Mouse (Mus musculus) kidney, postnatal 0 days (tissue): ENCODE measurements around the gene Fggy. TPM values are rescaled to one million over a fixed set of nuclear protein-coding genes. Genes with fewer than 3 reads are reported as not detected.

Source experiments
- ATAC-seq: fragments of 200-750 bp; cut with Nextera tagmentation; replicated peaks from 2 replicates; pipeline ENCODE4 v1.8.0; 2017; ENCODE audit warnings: low read depth, moderate number of reproducible peaks, moderate TSS enrichment, moderate library complexity; ENCODE audit not compliant: low FRiP score
- DNase-seq: peaks from one replicate; pipeline ENCODE4 v3.0.0-alpha.2; 2016; ENCODE audit warnings: low spot score
- H3K27ac ChIP-seq: fragments of 300-500 bp; sonication (generic); 2 replicates; pipeline ENCODE4 v1.5.1; 2014; ENCODE audit warnings: mild to moderate bottlenecking
- H3K27me3 ChIP-seq: fragments of 300-500 bp; sonication (generic); 2 replicates; pipeline ENCODE4 v1.6.1; 2014; ENCODE audit warnings: low read length, mixed read lengths; ENCODE audit not compliant: insufficient read depth
- H3K36me3 ChIP-seq: fragments of 300-500 bp; sonication (generic); 2 replicates; pipeline ENCODE4 v1.6.1; 2014; ENCODE audit warnings: low read length, mixed read lengths; ENCODE audit not compliant: insufficient read depth
- H3K4me1 ChIP-seq: fragments of 300-500 bp; sonication (generic); replicated peaks from 2 replicates; pipeline ENCODE4 v1.6.1; 2014; ENCODE audit warnings: antibody characterized with exemption, low read length, mixed read lengths; ENCODE audit not compliant: insufficient read depth
- H3K4me2 ChIP-seq: fragments of 300-500 bp; sonication (generic); 2 replicates; pipeline ENCODE4 v1.6.1; 2014; ENCODE audit warnings: mild to moderate bottlenecking, low read length, moderate library complexity, mixed read lengths
- H3K4me3 ChIP-seq: fragments of 300-500 bp; sonication (generic); replicated peaks from 2 replicates; pipeline ENCODE4 v1.5.1; 2014; ENCODE audit warnings: low read depth, low read length
- H3K9ac ChIP-seq: fragments of 300-500 bp; sonication (generic); 2 replicates; pipeline ENCODE4 v1.6.1; 2014; ENCODE audit warnings: low read depth, low read length
- H3K9me3 ChIP-seq: fragments of 300-500 bp; sonication (generic); replicated peaks from 2 replicates; pipeline ENCODE4 v1.6.1; 2016; ENCODE audit warnings: low read length, inconsistent platforms, mixed read lengths
- CTCF ChIP-seq: IDR thresholded peaks from 2 replicates; pipeline ENCODE4 v1.5.1; 2016; ENCODE audit warnings: antibody characterized with exemption, low read depth, mild to moderate bottlenecking, moderate library complexity
- WGBS: fragments of 180-500 bp; shearing (Covaris S2); extraction: QIAGEN DNeasy Blood & Tissue Kit; methylation state at CpG from one replicate; pipeline ENCODE4 v1.1.7; 2014; 5-methylcytosine and 5-hydroxymethylcytosine counted together
- polyA plus RNA-seq: library from polyadenylated mRNA; unstranded; fragments of >200 nt; fragmentation: Nextera tagmentation; extraction: Ambion mirVana; gene quantifications from 2 replicates; pipeline ENCODE4 v1.2.1, GENCODE M21; 2015

The Fggy gene
- polyA plus RNA-seq, 1 experiment from 2014 or later = 35.3 TPM

DNA sequence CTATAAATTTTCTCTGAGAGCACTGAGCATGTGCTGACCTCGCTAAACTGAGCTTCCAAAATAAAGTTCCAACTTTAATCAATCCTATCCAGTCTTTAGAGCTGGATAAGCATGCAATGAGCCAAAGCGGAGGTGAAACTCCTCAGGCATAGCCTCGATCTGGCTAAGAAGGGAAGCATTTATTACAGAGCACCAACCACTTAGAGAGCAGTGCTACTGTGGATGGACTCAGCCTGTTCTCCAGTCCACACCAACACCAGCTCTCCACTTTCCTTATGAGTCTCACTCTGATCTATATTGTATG lies 306.1 kb downstream of the Fggy start:
- no peak overlapping the region for H3K4me3 ChIP-seq
- DNase-seq (peak; percentile 57), ATAC-seq (0 out of 2 replicates have a peak, but pooled peaks have one; percentile 48)
- H3K27me3 ChIP-seq = no peaks in the 10 kb centered on the region
- H3K27ac ChIP-seq = no peak overlapping the region
- WGBS = 22% methylated on average over 3 of the region's 3 CpGs
- 0 out of 2 replicates have a peak overlapping the region, but pooled peaks have one; percentile 8 for H3K4me2 ChIP-seq
- H3K9ac ChIP-seq = no peak overlapping the region
- H3K9me3 ChIP-seq = no peaks in the 10 kb centered on the region
- H3K4me1 ChIP-seq = no peaks in the 10 kb centered on the region; the same call in 1 of the 2 replicates
- no peaks in the 10 kb centered on the region for H3K36me3 ChIP-seq
- TF ChIP-seq CTCF = no peak

GRCm38 (mm10) chr4:95865251-95865650 lies 307.9 kb downstream of the Fggy start:
- Histone ChIP-seq H3K36me3 (no peaks in the 10 kb centered on the region), H3K4me1 (no peaks in the 10 kb centered on the region; the same call in 1 of the 2 replicates), H3K9me3 (no peaks in the 10 kb centered on the region), H3K4me2 (no peak overlapping the region), H3K27ac (no peak overlapping the region), H3K9ac (no peak overlapping the region), H3K27me3 (no peaks in the 10 kb centered on the region), H3K4me3 (no peak overlapping the region)
- ATAC-seq (no peak), DNase-seq (no peak)
- no peak for TF ChIP-seq CTCF
- 82% methylated on average over 5 of the region's 5 CpGs for WGBS

- DNase-seq (no peak), ATAC-seq (no peak)
- Histone ChIP-seq H3K4me1 (no peaks in the 10 kb centered on the region; the same call in 1 of the 2 replicates), H3K36me3 (no peaks in the 10 kb centered on the region), H3K27me3 (no peaks in the 10 kb centered on the region), H3K9ac (no peak overlapping the region), H3K27ac (no peak overlapping the region), H3K9me3 (no peaks in the 10 kb centered on the region), H3K4me3 (no peak overlapping the region), H3K4me2 (no peak overlapping the region)
- TF ChIP-seq CTCF = no peak
- WGBS = 77% methylated on average over 3 of the region's 3 CpGs
Measured at GRCm38 (mm10) chr4:95865882-95866281, 308.6 kb downstream of the Fggy start.

DNA sequence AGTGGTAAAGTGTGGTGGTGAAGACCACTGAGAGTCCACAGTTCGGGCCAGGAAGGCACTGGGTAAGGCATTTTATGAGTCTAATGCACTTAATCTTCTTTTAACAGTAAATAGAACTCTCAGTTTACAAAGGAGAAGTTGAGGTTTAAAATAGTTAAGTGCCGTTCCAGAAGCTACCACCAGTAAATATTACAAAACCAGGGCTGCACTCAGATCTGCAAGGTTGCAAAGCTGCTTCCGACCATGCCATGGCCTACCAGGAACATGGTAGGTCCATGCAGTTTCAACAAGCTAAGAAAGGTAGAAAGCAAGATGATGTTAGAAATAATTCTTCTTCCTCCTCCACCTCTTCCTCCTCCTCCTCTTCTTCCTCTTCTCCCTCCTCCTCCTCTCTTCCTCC lies 309.8 kb downstream of the Fggy start:
- WGBS = 85% methylated on average over 3 of the region's 3 CpGs

DNA sequence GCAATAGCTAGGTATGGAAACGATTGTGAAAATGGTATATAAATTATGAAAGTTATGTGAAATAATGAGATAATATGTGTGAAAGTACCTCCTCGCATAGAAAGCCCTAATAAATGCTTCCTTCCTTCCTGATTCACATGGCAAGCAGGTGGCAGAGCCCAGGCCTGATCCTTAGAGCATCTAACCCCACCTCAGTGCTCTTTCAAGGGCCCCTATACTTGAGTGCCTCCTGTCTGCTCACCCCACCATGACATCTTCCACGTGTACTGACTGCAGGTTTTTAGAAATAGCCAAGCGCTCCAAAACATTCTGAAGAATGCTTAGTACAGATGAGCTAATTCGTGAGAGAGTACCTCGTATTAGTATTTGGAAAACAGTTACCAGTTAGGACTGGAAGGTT lies 311.0 kb downstream of the Fggy start:
- H3K27ac ChIP-seq = no peak overlapping the region
- H3K9ac ChIP-seq = no peak overlapping the region
- no peak for DNase-seq
- no peaks in the 10 kb centered on the region; the same call in 1 of the 2 replicates for H3K4me1 ChIP-seq
- no peak overlapping the region for H3K4me2 ChIP-seq
- TF ChIP-seq CTCF = peak; percentile 51; the same call in 1 of the 2 replicates
- 75% methylated on average over 6 of the region's 6 CpGs for WGBS
- H3K4me3 ChIP-seq = no peak overlapping the region
- H3K9me3 ChIP-seq = no peaks in the 10 kb centered on the region
- H3K36me3 ChIP-seq = no peaks in the 10 kb centered on the region
- ATAC-seq = no peak
- no peaks in the 10 kb centered on the region for H3K27me3 ChIP-seq

More for the DNA sequence above, 309.8 kb downstream of the Fggy start:
- Histone ChIP-seq H3K27ac (no peak overlapping the region), H3K4me3 (no peak overlapping the region), H3K27me3 (no peaks in the 10 kb centered on the region), H3K9me3 (no peaks in the 10 kb centered on the region), H3K4me1 (no peaks in the 10 kb centered on the region; the same call in 1 of the 2 replicates), H3K36me3 (no peaks in the 10 kb centered on the region), H3K4me2 (no peak overlapping the region), H3K9ac (no peak overlapping the region)
- DNase-seq (no peak), ATAC-seq (no peak)
- no peak for TF ChIP-seq CTCF

GRCm38 (mm10) chr4:95871216-95871881 lies 314.0 kb downstream of the Fggy start:
- H3K27ac ChIP-seq = no peak overlapping the region
- WGBS = 19% methylated on average over 6 of the region's 6 CpGs

More at GRCm38 (mm10) chr4:95871216-95871881, 314.0 kb downstream of the Fggy start:
- H3K9me3 ChIP-seq = no peaks in the 10 kb centered on the region
- no peaks in the 10 kb centered on the region for H3K27me3 ChIP-seq
- no peaks in the 10 kb centered on the region for H3K4me1 ChIP-seq
- no peak overlapping the region for H3K9ac ChIP-seq
- H3K4me3 ChIP-seq = no peak overlapping the region
- no peak for ATAC-seq
- DNase-seq = peak; percentile 77
- H3K36me3 ChIP-seq = no peaks in the 10 kb centered on the region
- TF ChIP-seq CTCF = peak; percentile 92
- H3K4me2 ChIP-seq = peak overlapping the region; percentile 25; the same call in 1 of the 2 replicates
